Mouse (Mus musculus) heart, adult 8-10 months (tissue): ENCODE measurements around the gene Tacc2. TPM values are rescaled to one million over a fixed set of nuclear protein-coding genes. Genes with fewer than 3 reads are reported as not detected.

Experiments used
- DNase-seq: peaks from one replicate; pipeline ENCODE4 v3.0.0; 2022; ENCODE audit warnings: low spot score
- total RNA-seq, 4 experiments: library from RNA; stranded (reverse); gene quantifications; 2 replicates each; pipeline ENCODE4 v1.2.4; 2022

Gene Tacc2
- total RNA-seq, 4 experiments from 2014 or later, result 403 to 491 (median 419) TPM

- DNase-seq, result no peak
Measured at GRCm38 (mm10) chr7:130726185-130726584, 148.9 kb downstream of the Tacc2 start.

- peak; percentile 27 for DNase-seq
Measured at GRCm38 (mm10) chr7:130726724-130727422, 149.6 kb downstream of the Tacc2 start.

GRCm38 (mm10) chr7:130727560-130727959 is 150.3 kb downstream of the Tacc2 start:
- no peak for DNase-seq

- no peak for DNase-seq
Measured at GRCm38 (mm10) chr7:130731792-130732191, 154.6 kb downstream of the Tacc2 start.

GRCm38 (mm10) chr7:130732908-130733307 is 155.7 kb downstream of the Tacc2 start:
- no peak for DNase-seq

GRCm38 (mm10) chr7:130733423-130733822 is 156.2 kb downstream of the Tacc2 start:
- no peak for DNase-seq

GRCm38 (mm10) chr7:130734195-130734787 is 157.1 kb downstream of the Tacc2 start:
- DNase-seq, result no peak

- DNase-seq, result no peak
Measured at GRCm38 (mm10) chr7:130741099-130741498, 163.9 kb downstream of the Tacc2 start.

GRCm38 (mm10) chr7:130743239-130744025 is 166.2 kb downstream of the Tacc2 start:
- DNase-seq, result no peak

GRCm38 (mm10) chr7:130749165-130749564 is 171.9 kb downstream of the Tacc2 start:
- DNase-seq, result no peak

- DNase-seq, result no peak
Measured at GRCm38 (mm10) chr7:130750752-130751490, 173.7 kb downstream of the Tacc2 start.

GRCm38 (mm10) chr7:130751678-130752077 is 174.4 kb downstream of the Tacc2 start:
- DNase-seq, result no peak

- DNase-seq, result no peak
Measured at GRCm38 (mm10) chr7:130754790-130755189, 177.6 kb downstream of the Tacc2 start.

GRCm38 (mm10) chr7:130756343-130756835 is 179.2 kb downstream of the Tacc2 start:
- no peak for DNase-seq

- no peak for DNase-seq
Measured at GRCm38 (mm10) chr7:130757326-130757865, 180.2 kb downstream of the Tacc2 start.

- DNase-seq, result peak; percentile 79
Measured at GRCm38 (mm10) chr7:130762071-130762897, 185.0 kb downstream of the Tacc2 start.

GRCm38 (mm10) chr7:130764160-130764559 is 186.9 kb downstream of the Tacc2 start:
- DNase-seq, result no peak

GRCm38 (mm10) chr7:130766411-130767170 is 189.4 kb downstream of the Tacc2 start:
- DNase-seq, result no peak

- no peak for DNase-seq
Measured at GRCm38 (mm10) chr7:130768151-130768550, 190.9 kb downstream of the Tacc2 start.

GRCm38 (mm10) chr7:130770707-130771106 is 193.5 kb downstream of the Tacc2 start:
- peak; percentile 71 for DNase-seq
